Mouse (Mus musculus): ENCODE measurements around the gene Gm20547.

The Gm20547 gene

DNA sequence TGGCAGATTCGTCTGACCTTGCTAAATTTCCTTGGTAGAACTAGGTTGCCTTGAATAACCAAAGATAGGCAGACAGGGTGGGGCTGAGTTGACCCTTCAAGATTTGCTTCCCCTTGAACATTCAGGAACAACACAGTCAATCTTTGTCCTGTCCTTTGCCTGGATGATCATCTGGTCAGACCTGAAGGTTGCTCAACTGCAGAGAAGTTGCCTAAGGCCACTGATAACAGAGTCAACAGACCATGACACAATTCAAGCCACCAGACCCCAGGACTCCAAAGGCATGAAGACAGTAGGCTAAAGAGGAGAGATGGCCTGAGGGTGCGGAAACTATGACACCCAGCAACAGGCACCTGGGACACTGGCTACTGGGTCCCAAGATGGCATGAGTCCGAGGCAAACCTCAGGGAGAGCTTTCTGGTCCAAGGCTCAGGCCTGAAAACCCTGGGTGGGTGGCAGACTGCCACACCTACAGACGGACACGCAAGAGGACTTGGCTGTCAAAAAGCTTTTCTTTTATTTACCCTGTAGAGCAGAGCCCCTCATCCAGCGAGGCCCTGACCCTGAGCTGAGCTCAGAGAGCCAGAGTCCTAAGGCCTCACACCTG is 73.1 kb downstream of the Gm20547 start:
- in situ Hi-C loops (cut with MboI, MseI): no loop called here

DNA sequence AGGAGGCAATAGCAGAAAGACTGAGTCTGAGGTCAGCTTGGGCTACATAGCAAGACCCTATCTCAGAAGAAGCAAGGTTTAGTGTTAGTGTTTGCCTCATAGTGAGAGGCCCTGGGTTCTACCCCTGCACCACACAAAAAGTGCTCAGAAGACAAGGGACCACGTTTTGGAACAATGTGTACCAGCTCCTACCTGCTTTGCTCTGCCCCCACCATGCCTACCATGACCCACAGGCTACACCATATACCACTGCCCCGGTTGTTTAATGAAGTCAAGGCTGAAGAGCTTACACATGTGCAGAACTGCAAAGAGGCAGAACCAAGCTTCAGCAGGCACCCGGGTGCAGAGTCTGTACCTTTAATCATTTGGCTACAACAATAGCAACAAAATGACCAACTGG is 74.7 kb downstream of the Gm20547 start:
- in situ Hi-C loops (cut with MboI, MseI): no loop called here

All from regulatory T cell (primary cell).